Mouse (Mus musculus) Patski (cell line): ENCODE data around the gene Tmem104. TPM values are rescaled to one million over a fixed set of nuclear protein-coding genes. Genes with fewer than 3 reads are reported as not detected.

ENCODE experiments used
- ATAC-seq: fragments of 100-300 bp; one replicate; pipeline ENCODE4 v1.8.0; 2021
- CTCF ChIA-PET: fragments of 350-600 bp; sonication (Branson Sonifier 250); formaldehyde crosslinking; loops from one replicate; lab custom pipeline; 2022; ENCODE audit warnings: inconsistent platforms; lab: Charles Lee
- POLR2A ChIA-PET: fragments of 350-600 bp; sonication (Branson Sonifier 250); formaldehyde crosslinking; loops from one replicate; lab custom pipeline; 2022; ENCODE audit warnings: antibody characterized with exemption, inconsistent platforms; lab: Charles Lee
- DNase-seq: peaks from one replicate; pipeline ENCODE4 v3.0.0-alpha.2; 2011; ENCODE audit warnings: low read depth, low spot score
- H3K27me3 ChIP-seq: fragments of 371-371 bp; one replicate; pipeline ENCODE4 v1.5.1; 2021
- CTCF ChIP-seq: fragments of 100-300 bp; IDR thresholded peaks from one replicate; pipeline ENCODE4 v1.5.1; 2021
- in situ Hi-C: fragments of 300-500 bp; cut with MboI; formaldehyde crosslinking; loops from 3 replicates; pipeline ENCODE4 v1.11.1; 2018; ENCODE audit warnings: low pct_unique_long_range_greater_than_20kb, mixed read lengths
- polyA plus RNA-seq: library from polyadenylated mRNA; unstranded; gene quantifications from one replicate; pipeline ENCODE4 v1.2.3, GENCODE M21; 2021

Gene Tmem104
- polyA plus RNA-seq, 1 experiment from 2014 or later, result 10.2 TPM

DNA sequence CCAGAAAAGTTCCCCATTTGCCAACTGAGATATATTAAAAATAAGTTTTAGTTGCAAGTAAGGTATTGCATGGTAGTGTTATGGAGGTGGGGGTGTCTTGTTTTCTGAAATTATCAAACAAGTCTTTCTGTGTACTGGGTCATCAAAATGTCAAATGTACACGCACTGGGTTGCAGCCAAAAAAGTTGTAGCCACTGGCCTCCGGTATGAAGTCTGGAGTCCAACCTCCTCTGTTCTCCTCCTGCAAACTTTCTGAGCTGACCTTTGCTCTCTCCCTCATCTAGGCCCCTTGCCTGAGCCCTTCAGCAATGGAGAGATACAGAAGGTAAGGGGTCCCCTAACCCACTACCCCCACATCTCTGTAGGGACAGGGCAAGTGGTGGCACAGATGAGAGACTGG is 8.5 kb upstream of the Tmem104 start:
- in situ Hi-C loops, result no loop called here
- no peak for DNase-seq
- ChIA-PET CTCF (interaction anchor here (1.1 to 1.2 kb wide), 2 partner anchors 15 to 17 kb away, joined by 3 to 4 read pairs; no protein-coding TSS in a partner anchor), POLR2A (interaction anchor here (1.2 kb wide), 1 partner anchor 15 kb away, joined by 3 read pairs; no protein-coding TSS in a partner anchor)
- no peak for ATAC-seq
- no peak for TF ChIP-seq CTCF
- H3K27me3 ChIP-seq, result no peaks in the 10 kb centered on the region

DNA sequence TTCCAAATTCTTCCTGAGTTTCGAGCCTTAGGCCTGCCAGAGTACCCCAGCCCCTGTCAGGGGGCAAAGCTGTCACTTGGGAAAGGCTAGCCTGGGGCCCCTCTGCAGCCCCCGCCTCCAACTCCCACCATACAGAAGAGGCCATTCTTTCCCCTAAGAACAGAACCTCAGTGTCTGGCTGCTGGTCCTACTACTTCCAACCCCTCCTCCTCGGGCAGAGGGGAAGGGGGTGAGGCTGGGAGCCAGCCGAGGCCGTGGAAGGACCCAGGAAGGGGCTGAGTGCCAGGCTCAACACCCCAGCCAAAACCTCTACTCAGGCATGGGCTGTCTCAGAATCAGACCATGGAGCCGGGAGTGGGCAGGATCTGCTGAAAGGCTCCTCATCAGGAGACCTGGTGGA is 8.1 kb upstream of the Tmem104 start:
- CTCF ChIA-PET, result interaction anchor here (0.9 to 1.2 kb wide), 3 partner anchors 15 to 18 kb away, joined by 3 to 4 read pairs (median 4); no protein-coding TSS in a partner anchor
- POLR2A ChIA-PET, result interaction anchor here (1.2 kb wide), 1 partner anchor 15 kb away, joined by 3 read pairs; no protein-coding TSS in a partner anchor
- TF ChIP-seq CTCF, result no peak
- in situ Hi-C loops, result no loop called here
- DNase-seq, result no peak
- H3K27me3 ChIP-seq, result no peaks in the 10 kb centered on the region
- ATAC-seq, result no peak

DNA sequence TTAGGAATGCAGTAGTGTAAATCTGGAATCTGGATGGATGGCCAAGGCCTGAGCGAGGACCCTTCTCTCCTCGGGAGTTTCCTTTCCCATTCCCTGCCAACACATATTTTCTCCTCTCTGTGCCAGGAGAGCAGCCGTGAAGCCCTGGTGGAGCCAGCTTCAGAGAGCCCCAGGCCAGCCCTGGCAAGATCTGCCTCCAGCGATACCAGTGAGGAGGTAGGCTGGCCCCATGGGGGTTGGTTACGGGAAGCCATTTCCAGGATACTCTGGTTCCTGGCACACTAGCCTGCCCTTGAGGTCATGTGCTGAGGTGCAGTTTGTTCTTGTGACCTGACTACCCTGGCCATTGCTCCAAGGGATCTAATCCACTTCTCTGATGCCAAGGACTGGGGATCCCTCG is 7.4 kb upstream of the Tmem104 start:
- in situ Hi-C loops, result no loop called here
- POLR2A ChIA-PET, result no interaction called here

DNA sequence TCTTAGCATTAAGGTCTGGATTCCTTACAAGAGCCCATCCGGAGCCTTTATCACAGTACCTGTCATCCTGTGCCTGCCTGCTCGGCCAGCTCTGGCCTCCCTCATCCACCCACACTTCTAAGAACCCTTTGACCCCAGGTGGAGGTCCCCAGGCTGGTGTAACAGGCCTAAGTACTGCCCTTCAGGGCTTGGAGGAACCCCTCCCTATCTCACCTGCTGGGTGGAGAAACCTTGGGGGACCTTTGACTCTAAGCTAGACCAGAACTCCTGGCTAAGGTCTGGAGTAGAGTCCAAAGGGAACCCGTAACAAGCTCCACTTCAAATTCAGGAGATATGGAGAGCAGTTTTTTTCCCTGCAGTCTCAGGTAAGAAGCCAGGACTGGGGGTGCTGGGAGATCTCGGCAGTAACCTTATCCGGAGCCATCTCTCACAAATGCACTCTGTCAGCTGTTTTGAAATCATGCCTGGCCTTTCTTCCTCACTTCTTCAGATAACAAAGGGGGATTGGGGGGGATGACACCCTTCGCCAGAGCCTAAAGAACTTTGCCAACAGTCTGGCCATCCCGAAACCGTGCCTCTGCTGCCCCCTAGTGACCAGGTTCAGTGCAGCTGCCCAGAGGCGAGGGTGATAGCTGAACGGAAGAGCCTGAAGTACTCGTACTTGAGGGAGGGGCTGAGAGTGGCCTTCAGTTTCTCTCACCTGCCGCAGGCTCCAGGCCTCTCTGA is 5.2 kb upstream of the Tmem104 start:
- in situ Hi-C loops, result no loop called here
- ChIA-PET POLR2A (interaction anchor here (0.8 to 2.0 kb wide), 3 partner anchors 15 to 20 kb away, joined by 3 to 16 read pairs (median 6); partner anchors contain the start of gene Slc9a3r1), CTCF (interaction anchor here (0.7 to 6.1 kb wide), 10 partner anchors 8 to 98 kb away, joined by 3 to 74 read pairs (median 4); partner anchors contain the start of gene Slc9a3r1)
- peak; percentile 38 for ATAC-seq
- no peak for DNase-seq
- no peak for TF ChIP-seq CTCF
- no peaks in the 10 kb centered on the region for H3K27me3 ChIP-seq

More for the DNA sequence above, 7.4 kb upstream of the Tmem104 start:
- ATAC-seq (no peak), DNase-seq (no peak)
- H3K27me3 ChIP-seq, result no peaks in the 10 kb centered on the region
- CTCF ChIA-PET, result interaction anchor here (0.9 kb wide), 1 partner anchor 19 kb away, joined by 4 read pairs; no protein-coding TSS in a partner anchor
- no peak for TF ChIP-seq CTCF

DNA sequence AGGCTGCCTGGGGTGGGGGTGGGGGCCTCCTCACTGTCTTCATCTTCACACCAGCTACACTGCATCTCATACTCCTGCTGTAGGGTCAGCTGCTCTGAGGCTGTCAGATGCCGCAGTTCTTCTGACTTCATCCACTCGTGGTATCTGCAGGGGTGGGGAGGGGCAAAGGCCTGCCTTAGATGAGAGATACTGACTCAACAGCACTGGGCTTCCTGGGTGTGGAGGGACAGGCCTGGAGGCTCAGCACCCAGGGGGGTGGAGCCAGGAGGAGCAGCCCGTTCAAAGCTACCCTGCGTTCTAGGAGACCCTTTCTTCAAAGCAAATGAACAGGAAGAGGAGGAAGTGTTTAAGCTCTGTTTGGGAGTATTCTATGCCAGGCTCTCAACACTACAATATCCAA is 2.3 kb upstream of the Tmem104 start:
- no peaks in the 10 kb centered on the region for H3K27me3 ChIP-seq
- no peak for TF ChIP-seq CTCF
- CTCF ChIA-PET, result interaction anchor here (1.3 to 6.1 kb wide), 2 partner anchors 17 to 23 kb away, joined by 3 to 74 read pairs; partner anchors contain the start of gene Slc9a3r1

DNA sequence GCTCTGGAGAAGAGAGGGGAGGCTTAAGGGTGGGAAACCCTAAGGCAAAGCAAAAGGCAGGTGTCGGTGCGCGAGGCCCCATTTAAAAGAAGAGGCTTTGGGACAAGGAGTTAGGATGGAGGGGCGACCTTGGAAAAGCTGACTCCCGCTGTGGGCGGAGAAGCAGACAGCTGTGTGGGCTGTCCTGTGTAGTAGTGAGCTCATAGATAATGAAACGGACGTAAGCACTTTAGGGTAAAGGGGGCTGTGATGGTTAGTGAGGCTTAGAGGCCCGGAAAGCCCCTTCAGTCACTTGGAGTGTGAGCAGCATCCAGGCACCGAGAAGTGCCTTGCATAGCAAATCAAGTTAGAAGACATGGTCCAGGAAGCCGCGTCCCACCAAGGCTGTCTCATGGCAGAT is 406 bp downstream of the Tmem104 start, which contains the start of gene Nat9:
Nat9 (minus strand) TSS at position 167 of the 400 bp plus-strand sequence.
- H3K27me3 ChIP-seq, result no peaks in the 10 kb centered on the region
- no peak for TF ChIP-seq CTCF
- ChIA-PET CTCF (interaction anchor here (1.2 to 1.8 kb wide), 4 partner anchors 25 to 87 kb away, joined by 3 to 7 read pairs (median 4); partner anchors contain the start of gene Slc9a3r1), POLR2A (interaction anchor here (1.9 kb wide), 1 partner anchor 24 kb away, joined by 5 read pairs; no protein-coding TSS in a partner anchor)
- DNase-seq, result no peak
- no peak for ATAC-seq
- in situ Hi-C loops, result no loop called here

More for the DNA sequence above, 2.3 kb upstream of the Tmem104 start:
- POLR2A ChIA-PET, result interaction anchor here (1.4 to 1.9 kb wide), 3 partner anchors 10 to 25 kb away, joined by 4 to 10 read pairs (median 5); partner anchors contain the start of gene Slc9a3r1
- ATAC-seq, result no peak
- DNase-seq, result no peak
- in situ Hi-C loops, result no loop called here

DNA sequence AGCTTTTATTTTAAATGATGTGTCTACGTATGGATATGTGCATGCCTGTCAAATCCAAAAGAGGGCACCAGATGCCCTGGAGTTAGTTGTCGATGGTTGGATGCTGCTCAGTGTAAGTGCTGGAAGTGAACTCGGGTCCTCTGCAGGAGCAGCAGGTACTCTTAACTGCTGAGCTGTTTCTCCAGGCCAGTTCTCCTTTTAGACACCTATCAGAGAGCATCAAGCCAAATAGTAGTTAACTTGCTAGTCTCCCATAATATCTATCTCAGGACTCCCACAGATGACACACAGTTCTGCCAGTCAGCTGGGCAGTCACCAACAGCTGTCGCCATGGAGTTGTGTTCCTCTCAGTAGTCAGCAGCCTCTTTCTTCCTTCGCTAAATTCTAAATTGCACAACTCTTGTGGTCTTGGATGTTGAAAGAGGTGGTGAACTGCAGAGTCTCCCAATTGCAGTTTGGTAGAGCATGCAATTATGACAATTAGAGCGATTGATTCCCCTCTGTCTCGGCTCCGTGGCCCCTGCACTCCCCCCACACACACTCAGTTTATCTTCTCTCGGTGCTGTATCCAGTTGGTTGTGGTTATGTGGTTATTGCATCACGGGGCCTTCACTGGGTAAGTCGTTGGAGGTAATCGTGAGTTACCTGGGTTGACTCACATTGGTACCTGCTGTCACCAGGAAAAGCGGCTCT is 1.4 kb downstream of the Tmem104 start:
- no peak for DNase-seq
- ATAC-seq, result peak; percentile 31
- TF ChIP-seq CTCF, result no peak
- in situ Hi-C loops, result no loop called here
- no peaks in the 10 kb centered on the region for H3K27me3 ChIP-seq
- CTCF ChIA-PET, result interaction anchor here (1.2 to 1.8 kb wide), 3 partner anchors 26 to 79 kb away, joined by 3 to 7 read pairs (median 6); partner anchors contain the start of gene Slc9a3r1
- POLR2A ChIA-PET, result interaction anchor here (1.9 kb wide), 1 partner anchor 25 kb away, joined by 5 read pairs; no protein-coding TSS in a partner anchor

DNA sequence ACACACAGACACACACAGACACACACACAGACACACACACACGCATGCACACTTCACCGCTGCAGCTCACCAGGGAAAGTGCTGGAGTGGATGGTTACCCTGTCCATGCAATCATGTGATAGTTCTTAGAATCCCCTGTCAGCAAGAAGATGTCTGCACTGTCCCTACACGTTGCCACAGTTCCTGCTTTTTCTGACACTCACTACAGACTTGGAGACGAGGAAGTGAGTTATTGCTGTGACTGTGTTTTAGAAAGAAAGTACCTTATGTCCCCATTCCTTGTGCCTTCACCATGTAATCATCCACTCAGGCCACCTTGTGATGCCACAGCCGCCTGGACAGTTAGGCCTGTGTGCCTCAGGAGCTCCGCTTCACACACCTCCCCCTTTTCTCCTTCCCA is 2.0 kb downstream of the Tmem104 start:
- CTCF ChIA-PET, result interaction anchor here (1.8 kb wide), 1 partner anchor 27 kb away, joined by 6 read pairs; the partner anchor contains the start of gene Slc9a3r1
- in situ Hi-C loops, result no loop called here
- H3K27me3 ChIP-seq, result no peaks in the 10 kb centered on the region
- no peak for TF ChIP-seq CTCF
- POLR2A ChIA-PET, result interaction anchor here (1.9 kb wide), 1 partner anchor 25 kb away, joined by 5 read pairs; no protein-coding TSS in a partner anchor
- ATAC-seq (no peak), DNase-seq (no peak)

DNA sequence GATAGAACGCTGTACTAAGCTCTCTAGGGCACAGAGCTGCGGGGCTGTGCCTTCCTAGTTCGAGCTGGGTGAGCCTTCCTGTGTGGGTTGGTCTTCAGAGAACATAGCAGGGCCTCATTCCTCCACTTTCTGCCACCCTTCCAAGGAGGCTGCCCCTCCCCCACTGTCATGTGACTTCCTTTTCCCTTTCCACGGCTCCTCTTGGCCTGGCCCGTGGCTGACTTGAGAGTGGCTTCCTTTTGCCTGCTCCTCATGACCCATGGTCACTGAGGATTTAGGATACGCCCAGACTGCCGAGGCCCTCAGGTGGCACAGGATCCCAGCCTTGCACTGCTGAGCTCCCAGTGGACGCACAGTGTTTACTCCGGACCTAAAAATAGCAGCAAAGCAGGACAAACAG is 4.9 kb downstream of the Tmem104 start:
- in situ Hi-C loops, result no loop called here
- ChIA-PET CTCF (no interaction called here), POLR2A (interaction anchor here (0.7 kb wide), 1 partner anchor 29 kb away, joined by 3 read pairs; the partner anchor contains the start of gene Slc9a3r1)
- DNase-seq (no peak), ATAC-seq (no peak)
- no peaks in the 10 kb centered on the region for H3K27me3 ChIP-seq
- no peak for TF ChIP-seq CTCF

DNA sequence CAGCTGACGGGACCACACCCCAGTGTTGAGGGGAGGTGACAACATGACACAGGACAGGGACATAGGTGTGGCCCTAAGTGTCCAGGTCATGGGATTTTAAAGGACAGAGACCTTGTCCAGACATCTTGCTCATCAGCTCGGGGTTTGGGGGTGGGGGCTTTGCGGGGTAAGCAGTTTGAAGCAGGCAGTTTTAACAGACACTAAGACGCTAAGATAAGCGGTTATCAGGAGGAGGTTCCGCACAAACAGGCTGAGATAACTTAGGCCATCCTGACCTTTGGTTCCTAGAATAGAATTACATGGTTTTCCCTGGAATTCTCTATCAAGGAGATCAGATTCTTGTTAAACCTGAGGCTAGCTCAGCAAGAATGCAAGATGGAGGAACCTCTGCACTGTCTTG is 7.4 kb downstream of the Tmem104 start:
- in situ Hi-C loops, result loop anchor here (5.0 kb wide), 1 partner anchor 163 kb away; no protein-coding TSS in a partner anchor
- no peaks in the 10 kb centered on the region for H3K27me3 ChIP-seq
- DNase-seq, result no peak
- no peak for ATAC-seq
- ChIA-PET POLR2A (no interaction called here), CTCF (interaction anchor here (1.2 kb wide), 1 partner anchor 36 kb away, joined by 3 read pairs; no protein-coding TSS in a partner anchor)
- no peak for TF ChIP-seq CTCF
